Mouse (Mus musculus) heart, embryonic 13.5 days (tissue): ENCODE results near the gene Sergef. TPM values are rescaled to one million over a fixed set of nuclear protein-coding genes. Genes with fewer than 3 reads are reported as not detected.
"Not testable (repeated sequence)": the region's sequence is repeated elsewhere in the genome, so short reads cannot be mapped to it uniquely, and the experiment has no call there.

Experiments
- ATAC-seq: fragments of 200-750 bp; cut with Nextera tagmentation; 2 replicates; pipeline ENCODE4 v1.8.0; 2017; ENCODE audit warnings: moderate TSS enrichment; ENCODE audit not compliant: insufficient number of reproducible peaks, low FRiP score, low TSS enrichment; ENCODE audit errors: extremely low read depth
- H3K27ac ChIP-seq: fragments of 300-500 bp; sonication (generic); replicated peaks from 2 replicates; pipeline ENCODE4 v1.5.1; 2015; ENCODE audit warnings: moderate library complexity, mild to moderate bottlenecking, inconsistent platforms
- H3K27me3 ChIP-seq: fragments of 300-500 bp; sonication (generic); replicated peaks from 2 replicates; pipeline ENCODE4 v1.6.1; 2015; ENCODE audit warnings: mild to moderate bottlenecking, inconsistent platforms
- H3K36me3 ChIP-seq: fragments of 300-500 bp; sonication (generic); 2 replicates; pipeline ENCODE4 v1.6.1; 2015; ENCODE audit warnings: mild to moderate bottlenecking, inconsistent platforms
- H3K4me1 ChIP-seq: fragments of 300-500 bp; sonication (generic); 2 replicates; pipeline ENCODE4 v1.6.1; 2015; ENCODE audit warnings: inconsistent platforms
- H3K4me2 ChIP-seq: fragments of 300-500 bp; sonication (generic); 2 replicates; pipeline ENCODE4 v1.6.1; 2015; ENCODE audit warnings: inconsistent platforms, mild to moderate bottlenecking, moderate library complexity
- H3K4me3 ChIP-seq: fragments of 300-500 bp; sonication (generic); 2 replicates; pipeline ENCODE4 v1.5.1; 2015; ENCODE audit warnings: moderate library complexity, mild to moderate bottlenecking, inconsistent platforms
- H3K9ac ChIP-seq: fragments of 300-500 bp; sonication (generic); 2 replicates; pipeline ENCODE4 v1.6.1; 2015; ENCODE audit warnings: inconsistent platforms, mild to moderate bottlenecking, moderate library complexity
- H3K9me3 ChIP-seq: fragments of 300-500 bp; sonication (generic); 2 replicates; pipeline ENCODE4 v1.6.1; 2016; ENCODE audit warnings: inconsistent platforms
- WGBS: fragments of 180-500 bp; shearing (Covaris S2); methylation state at CpG from one replicate; pipeline ENCODE4 v1.1.7; 2015; ENCODE audit warnings: mixed read lengths; 5-methylcytosine and 5-hydroxymethylcytosine counted together
- polyA plus RNA-seq: library from polyadenylated mRNA; unstranded; fragments of >200 nt; fragmentation: Nextera tagmentation; extraction: Ambion mirVana; gene quantifications from 2 replicates; pipeline ENCODE4 v1.2.1, GENCODE M21; 2015

The Sergef gene
- polyA plus RNA-seq, 1 experiment from 2014 or later, result 12.2 TPM

DNA sequence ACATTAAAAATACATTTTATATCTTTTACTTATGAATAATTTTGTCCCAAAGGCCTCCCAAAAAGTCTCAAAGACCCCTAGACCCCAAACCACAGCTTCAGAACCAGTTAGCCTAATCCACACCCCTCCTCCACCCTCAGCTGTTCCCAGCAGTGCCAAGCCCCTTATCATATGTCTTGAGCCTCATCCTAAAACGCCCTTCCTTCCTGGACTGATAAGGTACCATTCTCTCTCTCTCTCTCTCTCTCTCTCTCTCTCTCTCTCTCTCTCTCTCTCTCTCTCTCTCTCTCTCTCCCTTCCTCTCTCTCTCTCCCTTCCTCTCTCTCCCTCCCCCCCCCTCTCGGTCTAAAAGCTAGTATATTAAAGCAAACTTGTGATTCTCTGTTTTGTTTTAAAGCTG is 12.7 kb upstream of the Sergef start:
- Histone ChIP-seq H3K9me3 (no peaks in the 10 kb centered on the region), H3K27me3 (peaks cover 18% of the 10 kb centered on the region; the same call in 1 of the 2 replicates), H3K4me3 (no peak overlapping the region), H3K4me2 (no peak overlapping the region), H3K9ac (no peak overlapping the region), H3K4me1 (no peaks in the 10 kb centered on the region), H3K27ac (no peak overlapping the region), H3K36me3 (no peaks in the 10 kb centered on the region)
- 32% methylated on average over 2 of the region's 2 CpGs for WGBS
- ATAC-seq, result no peak

DNA sequence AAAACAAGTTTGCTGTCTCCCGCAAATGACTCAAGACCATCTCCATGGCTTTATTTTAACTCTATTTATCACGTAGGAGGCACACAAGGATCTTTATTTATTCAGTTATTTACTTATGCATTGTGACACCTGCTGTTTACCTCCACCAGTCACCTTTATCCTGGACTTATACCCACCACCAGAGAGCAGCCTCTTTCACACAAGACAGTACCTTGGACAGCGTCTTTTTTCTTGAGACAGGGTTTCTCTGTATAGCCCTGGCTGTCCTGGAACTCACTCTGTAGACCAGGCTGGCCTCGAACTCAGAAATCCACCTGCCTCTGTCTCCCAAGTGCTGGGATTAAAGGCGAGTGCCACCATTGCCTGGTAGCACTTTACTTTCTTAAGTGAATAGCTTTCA is 10.6 kb upstream of the Sergef start:
- 0 out of 2 replicates have a peak, but pooled peaks cover 16% of the 10 kb centered on the region for H3K27me3 ChIP-seq
- not testable (repeated sequence) for H3K4me3 ChIP-seq, H3K4me2 ChIP-seq, H3K27ac ChIP-seq, H3K9ac ChIP-seq, H3K4me1 ChIP-seq, H3K9me3 ChIP-seq, ATAC-seq, H3K36me3 ChIP-seq
- WGBS, result 33% methylated on average over 5 of the region's 5 CpGs

DNA sequence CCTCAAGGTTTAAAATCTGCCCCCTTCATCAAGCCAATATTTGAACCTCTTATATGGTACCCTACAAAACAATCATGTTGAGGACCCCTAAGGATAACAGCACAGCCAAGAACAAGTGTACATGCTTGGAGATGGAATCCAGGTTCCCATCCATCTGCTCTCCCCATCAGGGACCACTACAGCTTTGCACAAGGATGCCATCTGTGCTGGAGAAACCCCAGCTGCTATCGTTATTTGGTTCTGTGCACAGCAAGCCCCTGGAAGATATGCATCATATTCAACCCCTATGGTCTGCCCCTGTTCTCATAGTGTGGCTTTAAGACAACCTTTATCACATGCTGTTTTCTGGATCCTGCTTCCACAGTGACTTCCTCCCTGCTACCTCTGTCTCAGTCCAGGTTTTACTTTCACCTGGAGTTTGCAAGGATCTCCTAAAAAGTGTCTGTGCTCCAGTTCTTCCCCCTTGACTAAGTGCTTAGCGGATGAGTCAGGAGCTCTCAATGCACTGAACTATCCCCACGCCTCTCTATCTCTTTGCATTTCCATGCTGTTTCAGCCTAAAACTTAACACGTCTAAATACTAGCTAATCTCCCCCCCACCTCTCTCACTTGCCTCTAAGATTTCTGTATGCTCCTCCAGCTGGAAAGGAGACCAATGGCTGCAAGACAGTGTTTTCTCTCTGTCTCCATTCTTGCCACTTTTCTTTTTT is 9.0 kb upstream of the Sergef start:
- WGBS, result 61% methylated on average over 4 of the region's 4 CpGs
- Histone ChIP-seq H3K4me2 (no peak overlapping the region), H3K27ac (no peak overlapping the region), H3K4me1 (no peaks in the 10 kb centered on the region), H3K36me3 (no peaks in the 10 kb centered on the region), H3K9me3 (no peaks in the 10 kb centered on the region), H3K4me3 (no peak overlapping the region), H3K9ac (no peak overlapping the region), H3K27me3 (0 out of 2 replicates have a peak, but pooled peaks cover 22% of the 10 kb centered on the region)
- no peak for ATAC-seq

DNA sequence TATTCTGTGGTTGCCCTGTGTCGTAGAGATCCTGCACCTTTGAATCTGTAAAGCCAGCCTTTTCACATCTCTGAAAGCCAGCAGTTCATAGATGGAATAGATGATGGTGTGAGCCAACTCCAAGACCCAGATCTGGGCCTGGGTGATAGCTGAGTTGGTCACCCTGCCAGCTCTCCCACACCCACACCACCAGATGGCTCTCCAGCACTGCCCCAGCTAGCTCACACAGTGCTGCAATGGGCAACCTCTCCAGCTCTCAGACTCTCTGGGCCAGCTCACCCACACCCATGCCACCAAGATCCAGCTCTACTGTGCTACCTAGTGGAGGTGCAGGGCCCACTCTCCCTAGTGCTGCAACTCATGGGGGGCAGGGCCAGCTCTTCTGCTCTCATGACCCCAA is 3.6 kb upstream of the Sergef start:
- WGBS, result 45% methylated on average over 1 of the region's 1 CpGs
- H3K27me3 ChIP-seq, result peaks cover 34% of the 10 kb centered on the region
- H3K4me1 ChIP-seq, result peaks cover 12% of the 10 kb centered on the region
- no peak overlapping the region for H3K27ac ChIP-seq
- no peak overlapping the region for H3K4me2 ChIP-seq
- H3K9me3 ChIP-seq, result no peaks in the 10 kb centered on the region
- no peaks in the 10 kb centered on the region for H3K36me3 ChIP-seq
- H3K9ac ChIP-seq, result no peak overlapping the region
- no peak for ATAC-seq
- H3K4me3 ChIP-seq, result no peak overlapping the region

DNA sequence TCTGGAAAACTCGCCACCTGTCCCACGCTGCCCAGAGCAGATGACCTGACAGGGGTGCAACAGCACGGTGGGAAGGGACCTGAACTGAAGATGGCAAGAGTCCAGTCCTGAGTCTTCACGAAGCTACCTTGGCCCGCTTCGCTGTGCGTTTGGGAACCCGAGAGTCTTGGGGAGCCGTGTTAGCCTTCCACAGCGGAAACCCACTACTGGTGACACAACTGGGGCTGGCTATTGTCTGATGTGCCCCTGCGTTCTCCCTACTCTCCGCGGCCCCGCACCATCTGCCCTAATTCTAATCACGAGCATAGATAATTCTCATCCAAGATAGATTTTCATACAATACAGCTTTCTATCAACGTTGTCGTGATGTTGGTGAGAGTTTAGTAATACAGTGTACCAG is 455 bp upstream of the Sergef start:
- Histone ChIP-seq H3K4me1 (peaks cover 12% of the 10 kb centered on the region), H3K4me3 (peak overlapping the region; percentile 65), H3K27me3 (peaks cover 23% of the 10 kb centered on the region), H3K4me2 (peak overlapping the region; percentile 93), H3K9me3 (no peaks in the 10 kb centered on the region), H3K27ac (no peak overlapping the region), H3K36me3 (no peaks in the 10 kb centered on the region), H3K9ac (peak overlapping the region; percentile 86)
- WGBS, result 15% methylated on average over 17 of the region's 17 CpGs
- no peak for ATAC-seq

DNA sequence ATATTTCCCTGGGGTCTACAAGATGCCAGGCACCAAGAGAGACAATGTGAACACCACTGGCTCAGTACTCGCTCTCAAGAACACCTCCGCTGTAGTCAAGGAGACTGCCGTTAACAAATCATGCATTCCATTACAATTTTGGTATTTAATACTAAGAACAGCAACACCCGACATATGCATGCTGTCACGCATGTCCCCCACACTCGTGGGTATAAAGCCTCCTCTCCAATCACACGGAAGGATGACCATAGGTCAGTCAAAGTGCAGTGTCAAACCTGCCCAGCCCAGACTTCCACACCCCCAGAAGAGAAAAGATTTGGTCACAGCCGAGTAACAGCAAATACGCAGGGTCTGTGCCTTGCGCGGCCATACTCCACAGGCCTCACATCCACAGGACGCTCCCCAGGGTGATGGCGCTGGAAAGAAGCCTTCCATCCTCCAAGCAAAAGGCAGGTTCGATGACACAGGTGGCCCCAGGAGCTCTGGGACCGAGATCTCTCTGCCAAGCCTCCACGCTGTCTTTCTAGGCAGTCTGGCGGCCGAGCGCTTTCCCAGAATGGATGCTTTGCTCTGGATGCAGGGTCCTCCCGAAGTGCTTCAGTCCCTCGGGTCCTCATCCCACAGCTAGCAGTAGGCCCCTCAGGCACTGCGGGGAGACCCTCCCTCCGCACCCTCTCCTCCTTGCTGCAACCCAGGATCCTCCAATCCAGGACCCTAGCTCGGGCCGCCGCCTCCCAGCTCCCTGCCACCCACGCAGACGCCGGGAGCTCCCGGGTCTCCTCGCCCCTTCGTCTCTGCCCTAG is 517 bp downstream of the Sergef start:
- WGBS, result 10% methylated on average over 32 of the region's 32 CpGs
- no peak for ATAC-seq
- H3K9ac ChIP-seq, result peak overlapping the region; percentile 86
- H3K4me3 ChIP-seq, result peak overlapping the region; percentile 65
- H3K9me3 ChIP-seq, result no peaks in the 10 kb centered on the region
- H3K4me2 ChIP-seq, result peak overlapping the region; percentile 93
- H3K36me3 ChIP-seq, result peaks cover 5% of the 10 kb centered on the region; the same call in 1 of the 2 replicates
- H3K4me1 ChIP-seq, result peaks cover 12% of the 10 kb centered on the region
- peaks cover 21% of the 10 kb centered on the region for H3K27me3 ChIP-seq
- peak overlapping the region; percentile 12; the same call in 1 of the 2 replicates for H3K27ac ChIP-seq

DNA sequence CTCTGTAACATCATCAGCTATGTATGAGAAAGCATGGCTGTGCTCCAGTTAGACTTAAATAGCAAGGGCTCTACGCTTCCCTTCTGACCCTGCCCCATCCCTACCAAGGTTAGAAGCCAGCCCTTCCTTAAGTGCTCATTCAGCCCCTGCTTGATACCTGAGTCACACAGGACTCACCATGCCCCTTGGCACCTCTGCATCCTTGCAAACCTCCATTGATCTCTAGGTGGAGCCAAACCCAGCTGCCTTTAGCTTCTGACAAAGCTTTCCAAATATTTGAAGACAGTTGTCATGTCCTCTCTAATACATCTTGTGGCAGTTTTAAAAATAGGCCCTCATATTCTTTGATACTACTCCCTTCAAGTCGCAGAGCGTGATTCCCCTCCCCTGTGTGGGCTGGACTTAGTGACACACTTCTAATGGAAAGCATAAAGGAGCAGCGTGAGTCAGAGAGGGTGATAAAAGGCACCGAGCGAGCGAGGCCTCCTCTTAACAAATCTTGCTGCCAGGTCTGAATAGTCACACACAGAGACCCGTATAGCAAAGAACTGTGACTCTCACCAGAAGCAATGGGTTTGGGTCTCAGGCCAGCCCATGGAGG is 11.1 kb downstream of the Sergef start:
- Histone ChIP-seq H3K4me2 (0 out of 2 replicates have a peak overlapping the region, but pooled peaks have one; percentile 16), H3K9me3 (no peaks in the 10 kb centered on the region), H3K36me3 (peaks cover 18% of the 10 kb centered on the region), H3K27ac (peak overlapping the region; percentile 63), H3K9ac (no peak overlapping the region; the same call in 1 of the 2 replicates), H3K4me3 (no peak overlapping the region), H3K4me1 (peaks cover 11% of the 10 kb centered on the region), H3K27me3 (no peaks in the 10 kb centered on the region)
- ATAC-seq, result no peak; the same call in 1 of the 2 replicates
- WGBS, result 50% methylated on average over 8 of the region's 8 CpGs

DNA sequence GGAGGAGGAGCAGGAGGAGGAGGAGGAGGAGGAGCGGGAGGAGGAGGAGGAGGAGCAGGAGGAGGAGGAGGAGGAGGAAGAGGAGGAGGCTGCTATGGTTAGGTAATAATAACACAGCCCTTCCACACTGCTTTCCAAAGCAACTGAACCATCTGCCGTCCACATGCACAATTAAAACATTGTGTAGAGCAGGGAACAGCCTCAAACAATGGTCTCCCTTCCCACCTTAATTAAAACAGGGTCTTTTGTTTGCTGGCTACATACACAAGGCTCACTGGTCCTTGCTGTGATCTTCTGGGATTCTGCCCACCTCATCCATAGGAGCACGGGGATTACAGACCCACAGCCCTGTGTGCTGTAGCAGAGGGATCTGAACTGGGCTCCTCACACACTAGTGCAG is 15.6 kb downstream of the Sergef start:
- H3K27me3 ChIP-seq, result no peaks in the 10 kb centered on the region
- WGBS, result 73% methylated on average over 2 of the region's 3 CpGs

DNA sequence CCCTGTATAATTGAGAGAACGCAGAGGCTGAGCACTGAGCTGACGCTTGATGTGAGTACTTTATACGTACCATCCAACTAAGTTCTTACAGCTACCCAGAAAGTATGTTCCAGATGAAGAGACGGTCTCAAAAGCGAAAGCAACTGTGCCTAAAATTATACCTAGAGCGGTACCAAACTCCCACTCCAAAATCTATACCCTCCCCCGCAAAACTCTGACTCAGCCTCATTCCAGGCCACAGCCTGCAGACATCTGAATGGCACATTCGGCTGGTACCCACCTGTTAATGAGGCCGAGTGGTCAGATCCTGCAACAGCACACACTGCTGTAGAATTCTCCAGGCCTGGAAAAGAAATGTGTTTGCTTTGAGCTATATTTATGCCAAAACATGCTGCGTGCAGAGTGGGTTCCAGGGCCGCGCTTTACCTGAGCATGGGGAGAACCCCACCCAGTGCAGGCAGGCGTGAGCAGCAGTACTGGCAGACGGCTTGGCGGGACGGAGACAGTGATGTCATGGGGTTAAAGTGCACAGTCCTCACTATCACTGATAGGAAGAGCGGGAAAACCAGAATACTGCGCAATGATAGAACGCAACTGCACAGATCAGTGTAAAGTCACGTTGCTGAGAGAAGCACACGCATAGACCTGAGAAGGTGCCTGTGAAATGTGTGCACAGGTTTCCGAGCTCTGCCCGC is 21.0 kb downstream of the Sergef start:
- 85% methylated on average over 23 of the region's 23 CpGs for WGBS
- H3K9ac ChIP-seq, result no peak overlapping the region
- H3K4me3 ChIP-seq, result no peak overlapping the region
- H3K27ac ChIP-seq, result no peak overlapping the region
- H3K27me3 ChIP-seq, result no peaks in the 10 kb centered on the region
- no peaks in the 10 kb centered on the region for H3K9me3 ChIP-seq
- H3K36me3 ChIP-seq, result peaks cover 20% of the 10 kb centered on the region
- H3K4me2 ChIP-seq, result no peak overlapping the region
- H3K4me1 ChIP-seq, result peaks cover 22% of the 10 kb centered on the region
- no peak for ATAC-seq

More for the DNA sequence above, 15.6 kb downstream of the Sergef start:
- Histone ChIP-seq H3K9ac (no peak overlapping the region), H3K9me3 (no peaks in the 10 kb centered on the region), H3K4me1 (peaks cover 8% of the 10 kb centered on the region), H3K36me3 (peaks cover 18% of the 10 kb centered on the region), H3K4me3 (no peak overlapping the region), H3K4me2 (no peak overlapping the region), H3K27ac (no peak overlapping the region)
- ATAC-seq, result no peak

DNA sequence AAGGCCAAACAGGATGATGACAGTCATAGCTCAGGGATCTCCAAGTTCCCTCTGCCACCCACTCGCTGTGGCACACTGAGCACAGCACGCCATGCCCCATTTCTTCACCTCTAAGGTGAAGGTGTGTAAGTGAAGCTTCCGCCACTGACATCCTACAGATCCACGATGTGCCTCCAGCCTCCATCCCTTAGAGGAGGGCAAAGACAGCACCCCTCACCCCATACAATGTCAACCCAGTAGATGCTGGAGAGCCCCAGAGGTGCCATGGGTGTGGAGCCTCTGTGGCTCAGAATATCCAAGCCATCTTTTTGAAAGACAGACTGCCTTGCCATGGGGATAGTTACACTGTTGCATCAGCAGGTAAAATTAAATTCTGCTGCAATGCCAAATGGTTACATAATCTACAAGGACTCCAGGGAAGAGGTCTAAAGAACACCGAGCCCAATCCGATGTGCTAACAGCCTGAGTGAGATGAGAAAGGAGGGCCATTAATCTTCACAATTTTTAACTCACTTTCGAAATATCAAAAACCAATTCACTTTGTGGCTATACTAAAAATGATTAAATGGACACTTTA is 23.1 kb downstream of the Sergef start:
- H3K27ac ChIP-seq, result peak overlapping the region; percentile 74
- H3K27me3 ChIP-seq, result no peaks in the 10 kb centered on the region
- H3K9ac ChIP-seq, result no peak overlapping the region
- peaks cover 43% of the 10 kb centered on the region for H3K4me1 ChIP-seq
- no peak overlapping the region for H3K4me3 ChIP-seq
- H3K4me2 ChIP-seq, result no peak overlapping the region
- no peak for ATAC-seq
- peaks cover 20% of the 10 kb centered on the region for H3K36me3 ChIP-seq
- 87% methylated on average over 7 of the region's 7 CpGs for WGBS
- H3K9me3 ChIP-seq, result no peaks in the 10 kb centered on the region
